ENCODE assay signal across 19 mouse cellular contexts in genomic region chr15:79282434-79282833, GRCm38 (mm10). TPM values are rescaled to one million over a fixed set of nuclear protein-coding genes. Genes with fewer than 3 reads are reported as not detected.
"Had no signal": no experiment of that assay in that cellular context is flagged by ENCODE, and none has a peak within 500 bp of the region (broad histone marks: within the 10 kb centered on the region; RNA-seq: fewer than 3 reads in every experiment).

No protein-coding gene starts in this region.

- H3K9ac ChIP-seq: limb, embryonic 13.5 days; liver, embryonic 15.5 days; neural tube, embryonic 15.5 days had no signal

- H3K9me3 ChIP-seq: limb, embryonic 13.5 days; liver, embryonic 15.5 days; neural tube, embryonic 15.5 days had no signal

- H3K4me1 ChIP-seq: limb, embryonic 13.5 days; neural tube, embryonic 15.5 days had no signal

- H3K4me2 ChIP-seq: limb, embryonic 13.5 days; liver, embryonic 15.5 days; neural tube, embryonic 15.5 days had no signal

- ATAC-seq: hindbrain, embryonic 16.5 days; inflammation-experienced regulatory T-cells, adult 6 months had no signal

- H3K27ac ChIP-seq: limb, embryonic 13.5 days; midbrain, embryonic 10.5 days; neural tube, embryonic 15.5 days had no signal

- H3K27me3 ChIP-seq: limb, embryonic 13.5 days; liver, embryonic 15.5 days; neural tube, embryonic 15.5 days had no signal

- DNase-seq: kidney, adult 2 months; kidney, postnatal 25 days; layer of hippocampus, adult 9-11 months; left cerebral cortex, postnatal 4 days; lung, postnatal 4 days; midbrain, embryonic 14.5 days; right cerebral cortex, adult 18-20 months; right cerebral cortex, postnatal 25 days; thymus, postnatal 4 days had no signal

- H3K36me3 ChIP-seq: liver, embryonic 15.5 days; neural tube, embryonic 15.5 days had no signal

- H3K4me3 ChIP-seq: limb, embryonic 13.5 days; liver, embryonic 15.5 days; midbrain, embryonic 10.5 days; myocyte; neural tube, embryonic 15.5 days had no signal

RNA-seq across cellular contexts. Expression of gene Baiap2l2, which starts 2.9 kb away (rescaled TPM):
- total RNA-seq: liver, adult 2 months; megakaryocyte, adult 5-6 weeks had no signal

RNA-seq across cellular contexts. Expression of gene Slc16a8, which starts 27.9 kb away (rescaled TPM):
- total RNA-seq: left cerebral cortex, postnatal 4 days; liver, adult 2 months; megakaryocyte, adult 5-6 weeks had no signal
- polyA plus RNA-seq: inflammation-experienced regulatory T-cells, adult 6 months; liver, adult 2 months; liver, embryonic 15.5 days; neural tube, embryonic 11.5 days had no signal

RNA-seq across cellular contexts. Expression of gene Gm49486, which starts 53.2 kb away (rescaled TPM):
- total RNA-seq: liver, adult 2 months had no signal
- polyA plus RNA-seq: inflammation-experienced regulatory T-cells, adult 6 months; liver, adult 2 months; liver, embryonic 15.5 days had no signal
